Mouse (Mus musculus): ENCODE data around the gene Phldb1.

- TF ChIP-seq CTCF (IDR thresholded peaks at IDR 0.05; ENCODE audit: extremely low read depth, insufficient read depth, low read length) (no peak), POLR2A (IDR thresholded peaks at IDR 0.05; ENCODE audit: extremely low read depth, insufficient read depth, low read length) (no peak)
Measured at GRCm38 (mm10) chr9:44719632-44720357, 15.2 kb downstream of the Phldb1 start.
